Mouse (Mus musculus) ES-Bruce4 (cell line): ENCODE data around the gene Kif22.

Source experiments
- CTCF ChIP-seq: IDR thresholded peaks from one replicate; pipeline ENCODE4 v1.8.1; 2011; ENCODE audit warnings: low read depth, low read length
- EP300 ChIP-seq: IDR thresholded peaks from 2 replicates; pipeline ENCODE4 v1.6.1; 2011; ENCODE audit warnings: low read depth, low read length; ENCODE audit not compliant: insufficient read depth
- POLR2A ChIP-seq: IDR thresholded peaks from one replicate; pipeline ENCODE4 v1.8.1; 2011; ENCODE audit warnings: low read length; ENCODE audit not compliant: insufficient read depth

DNA sequence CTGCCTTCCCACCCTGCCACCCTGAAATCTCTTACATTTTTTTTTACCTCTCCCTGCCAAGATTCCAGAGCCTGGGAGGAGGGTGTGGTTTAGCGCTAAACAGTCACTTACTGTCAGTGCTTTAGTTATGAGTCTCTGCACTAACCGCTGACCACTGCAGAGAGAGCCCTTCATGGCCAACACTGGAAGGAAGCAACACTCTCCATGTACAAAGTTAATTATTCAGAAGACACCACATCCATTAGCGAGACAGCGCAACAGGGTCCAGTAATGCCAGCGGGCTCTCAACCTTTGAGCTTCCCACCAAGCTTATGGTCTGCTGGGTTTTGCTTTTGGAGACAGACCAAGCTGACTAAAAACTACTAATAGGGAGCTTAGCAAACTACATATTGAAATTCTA is 33.9 kb upstream of the Kif22 start:
- TF ChIP-seq CTCF (no peak), EP300 (no peak), POLR2A (no peak)
